Mouse (Mus musculus) myocyte (in vitro differentiated cells): ENCODE measurements around the gene Rims1. TPM values are rescaled to one million over a fixed set of nuclear protein-coding genes. Genes with fewer than 3 reads are reported as not detected.

ENCODE experiments used
- H3K27me3 ChIP-seq: one replicate; pipeline ENCODE4 v1.6.1; 2011; ENCODE audit not compliant: control insufficient read depth, insufficient read depth, insufficient read length
- H3K36me3 ChIP-seq: one replicate; pipeline ENCODE4 v1.6.1; 2011; ENCODE audit not compliant: control insufficient read depth, insufficient read depth
- H3K4me2 ChIP-seq: one replicate; pipeline ENCODE4 v1.6.1; 2011; ENCODE audit warnings: low read depth, control low read depth
- H3K4me3 ChIP-seq: one replicate; pipeline ENCODE4 v1.5.1; 2011; ENCODE audit warnings: mild to moderate bottlenecking, control low read depth, moderate library complexity
- H3K79me2 ChIP-seq: one replicate; pipeline ENCODE4 v1.6.1; 2011; ENCODE audit not compliant: control insufficient read depth, insufficient read depth
- H3ac ChIP-seq: one replicate; pipeline ENCODE4 v1.6.1; 2011; ENCODE audit not compliant: control insufficient read depth, insufficient read length
- CEBPB ChIP-seq: IDR thresholded peaks from 2 replicates; pipeline ENCODE4 v1.6.1; 2011; ENCODE audit warnings: mild to moderate bottlenecking, moderate library complexity; ENCODE audit not compliant: poor library complexity, insufficient read depth, severe bottlenecking
- E2F4 ChIP-seq: IDR thresholded peaks from one replicate; pipeline ENCODE4 v1.6.1; 2011; ENCODE audit warnings: mild to moderate bottlenecking, control low read depth, moderate library complexity; ENCODE audit not compliant: insufficient read depth
- MAX ChIP-seq: IDR thresholded peaks from one replicate; pipeline ENCODE4 v1.6.1; 2011; ENCODE audit warnings: low read depth, mild to moderate bottlenecking, control low read depth
- MYOD1 ChIP-seq, 3 experiments: IDR thresholded peaks; one replicate each; pipeline ENCODE4 v1.6.1; 2011; ENCODE audit warnings: control low read depth in 2 of 3, low read depth in 2 of 3, mild to moderate bottlenecking in 2 of 3, moderate library complexity in 1 of 3; ENCODE audit not compliant: insufficient read length in 2 of 3, control insufficient read depth in 1 of 3
- MYOG ChIP-seq, 3 experiments: IDR thresholded peaks; one replicate each; pipeline ENCODE4 v1.6.1; 2011; ENCODE audit warnings: control low read depth in 2 of 3, low read depth in 2 of 3, mild to moderate bottlenecking in 2 of 3; ENCODE audit not compliant: insufficient read length in 2 of 3, control insufficient read depth in 1 of 3, insufficient read depth in 1 of 3
- POLR2A ChIP-seq: IDR thresholded peaks from one replicate; pipeline ENCODE4 v1.6.1; 2011; ENCODE audit warnings: low read depth, mild to moderate bottlenecking, control low read depth, moderate library complexity; ENCODE audit not compliant: insufficient read length
- POLR2AphosphoS2 ChIP-seq: IDR thresholded peaks from one replicate; pipeline ENCODE4 v1.6.1; 2011; ENCODE audit warnings: low read depth, control low read depth; ENCODE audit not compliant: insufficient read length
- REST ChIP-seq: IDR thresholded peaks from one replicate; pipeline ENCODE4 v1.6.1; 2011; ENCODE audit warnings: mild to moderate bottlenecking, control low read depth, moderate library complexity; ENCODE audit not compliant: insufficient read depth, insufficient read length
- SRF ChIP-seq: IDR thresholded peaks from one replicate; pipeline ENCODE4 v1.6.1; 2011; ENCODE audit warnings: low read depth; ENCODE audit not compliant: control insufficient read depth, insufficient read length
- TCF12 ChIP-seq: IDR thresholded peaks from one replicate; pipeline ENCODE4 v1.6.1; 2011; ENCODE audit warnings: mild to moderate bottlenecking, control low read depth; ENCODE audit not compliant: poor library complexity, insufficient read depth, severe bottlenecking
- TCF3 ChIP-seq: IDR thresholded peaks from one replicate; pipeline ENCODE4 v1.6.1; 2011; ENCODE audit warnings: low read depth, control low read depth; ENCODE audit not compliant: insufficient read length
- USF1 ChIP-seq: IDR thresholded peaks from one replicate; pipeline ENCODE4 v1.6.1; 2011; ENCODE audit warnings: low read depth, mild to moderate bottlenecking, control low read depth, moderate library complexity
- polyA plus RNA-seq: library from polyadenylated mRNA; unstranded; fragments of >200 nt; fragmentation: generic; extraction: Trizol; gene quantifications from one replicate; pipeline ENCODE4 v1.2.1, GENCODE M21; 2012; ENCODE audit warnings: missing spikeins

Gene Rims1
- polyA plus RNA-seq, 1 experiment, result not detected

DNA sequence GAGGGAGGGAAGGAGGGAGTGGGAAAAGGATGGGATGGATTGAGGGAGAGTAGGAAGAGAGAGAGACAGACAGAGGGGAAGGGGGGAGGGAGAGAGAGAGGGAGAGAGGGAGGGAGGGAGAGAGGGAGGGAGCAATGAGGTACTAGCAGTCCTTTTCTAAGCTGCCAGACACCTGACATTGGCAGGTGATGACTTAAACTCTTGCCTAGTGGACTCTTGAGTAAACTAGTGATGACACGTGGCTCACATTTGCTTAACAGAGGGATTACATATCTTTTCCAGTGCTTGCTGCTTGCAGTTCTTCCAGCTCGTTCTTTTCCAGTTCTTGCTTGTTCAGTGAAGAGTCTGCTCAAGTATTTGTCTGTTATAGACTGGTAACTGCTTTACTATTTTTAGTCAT lies 160.5 kb downstream of the Rims1 start:
- Histone ChIP-seq H3K27me3 (no peaks in the 10 kb centered on the region), H3K36me3 (no peaks in the 10 kb centered on the region), H3K79me2 (no peaks in the 10 kb centered on the region), H3K4me2 (no peak overlapping the region), H3ac (no peak overlapping the region), H3K4me3 (no peak overlapping the region)
- TF ChIP-seq MYOD1 (IDR thresholded peaks at IDR 0.05; ENCODE audit: control insufficient read depth in 1 of 3, insufficient read length in 2 of 3, low read depth in 2 of 3) (no peak), POLR2A (no peak), E2F4 (no peak), TCF3 (no peak), MAX (no peak), SRF (no peak), USF1 (no peak), CEBPB (no peak), POLR2AphosphoS2 (no peak), MYOG (IDR thresholded peaks at IDR 0.05; ENCODE audit: control insufficient read depth in 1 of 3, insufficient read depth in 1 of 3, insufficient read length in 2 of 3, low read depth in 2 of 3) (no peak), REST (no peak), TCF12 (no peak)

DNA sequence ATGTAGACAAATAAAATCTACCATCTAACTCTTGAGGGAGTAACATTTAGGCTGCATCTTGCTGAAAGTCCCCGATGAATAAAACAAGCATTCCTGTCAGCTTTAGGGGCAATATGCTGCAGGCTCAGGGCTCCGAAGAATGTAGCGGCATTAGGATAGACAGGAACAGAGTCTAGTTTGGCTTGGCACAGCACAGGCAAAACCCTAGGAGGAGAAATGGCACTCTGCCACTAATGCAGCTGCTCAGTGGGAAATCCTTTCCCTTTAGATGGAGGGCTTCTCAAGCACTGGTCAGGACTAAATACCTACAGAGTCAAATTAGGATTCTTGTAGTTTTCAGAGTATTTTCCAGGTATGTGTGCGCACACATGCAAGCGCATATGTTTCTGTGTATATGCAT lies 165.2 kb downstream of the Rims1 start:
- Histone ChIP-seq H3K4me2 (no peak overlapping the region), H3ac (no peak overlapping the region), H3K27me3 (no peaks in the 10 kb centered on the region), H3K4me3 (no peak overlapping the region), H3K36me3 (no peaks in the 10 kb centered on the region), H3K79me2 (no peaks in the 10 kb centered on the region)
- TF ChIP-seq MYOD1 (IDR thresholded peaks at IDR 0.05; ENCODE audit: control insufficient read depth in 1 of 3, insufficient read length in 2 of 3, low read depth in 2 of 3) (no peak), E2F4 (no peak), REST (no peak), TCF3 (no peak), TCF12 (no peak), MYOG (IDR thresholded peaks at IDR 0.05; ENCODE audit: control insufficient read depth in 1 of 3, insufficient read depth in 1 of 3, insufficient read length in 2 of 3, low read depth in 2 of 3) (no peak), MAX (no peak), POLR2A (no peak), SRF (no peak), USF1 (no peak), CEBPB (no peak), POLR2AphosphoS2 (no peak)

DNA sequence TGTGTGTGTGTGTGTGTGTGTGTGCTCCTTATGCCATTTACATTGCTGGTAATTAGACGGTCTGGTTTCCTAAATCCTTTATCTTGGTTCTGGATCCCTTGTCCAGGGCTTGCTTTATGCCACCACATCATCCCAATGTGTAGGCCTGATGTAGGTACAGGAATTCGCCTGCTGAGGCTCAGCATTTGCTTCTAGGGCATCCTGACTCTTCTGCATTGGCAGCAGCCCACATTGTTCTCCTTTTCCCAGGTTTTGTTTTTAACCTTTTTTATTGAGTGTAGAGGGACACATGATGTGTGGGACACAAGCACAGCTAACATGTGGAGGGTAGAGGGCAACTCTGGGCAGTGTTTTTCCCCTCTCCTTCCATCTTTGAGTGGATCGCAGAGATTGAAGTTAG lies 166.1 kb downstream of the Rims1 start:
- Histone ChIP-seq H3K27me3 (no peaks in the 10 kb centered on the region), H3ac (no peak overlapping the region), H3K36me3 (no peaks in the 10 kb centered on the region), H3K4me2 (no peak overlapping the region), H3K4me3 (no peak overlapping the region), H3K79me2 (no peaks in the 10 kb centered on the region)
- TF ChIP-seq POLR2AphosphoS2, result no peak
- no peak for TF ChIP-seq TCF12
- TF ChIP-seq MYOD1 (IDR thresholded peaks at IDR 0.05; ENCODE audit: control insufficient read depth in 1 of 3, insufficient read length in 2 of 3, low read depth in 2 of 3), result no peak
- no peak for TF ChIP-seq POLR2A
- no peak for TF ChIP-seq USF1
- TF ChIP-seq E2F4, result no peak
- TF ChIP-seq MYOG (IDR thresholded peaks at IDR 0.05; ENCODE audit: control insufficient read depth in 1 of 3, insufficient read depth in 1 of 3, insufficient read length in 2 of 3, low read depth in 2 of 3), result no peak
- no peak for TF ChIP-seq CEBPB
- TF ChIP-seq REST, result no peak
- no peak for TF ChIP-seq TCF3
- TF ChIP-seq MAX, result no peak
- no peak for TF ChIP-seq SRF

- Histone ChIP-seq H3K79me2 (no peaks in the 10 kb centered on the region), H3K4me3 (no peak overlapping the region), H3K36me3 (no peaks in the 10 kb centered on the region), H3ac (no peak overlapping the region), H3K27me3 (no peaks in the 10 kb centered on the region), H3K4me2 (no peak overlapping the region)
- TF ChIP-seq SRF, result no peak
- no peak for TF ChIP-seq TCF3
- TF ChIP-seq REST, result no peak
- no peak for TF ChIP-seq POLR2AphosphoS2
- TF ChIP-seq MYOG (IDR thresholded peaks at IDR 0.05; ENCODE audit: control insufficient read depth in 1 of 3, insufficient read depth in 1 of 3, insufficient read length in 2 of 3, low read depth in 2 of 3), result no peak
- TF ChIP-seq CEBPB, result no peak
- TF ChIP-seq POLR2A, result no peak
- TF ChIP-seq MAX, result no peak
- no peak for TF ChIP-seq E2F4
- no peak for TF ChIP-seq USF1
- TF ChIP-seq MYOD1 (IDR thresholded peaks at IDR 0.05; ENCODE audit: control insufficient read depth in 1 of 3, insufficient read length in 2 of 3, low read depth in 2 of 3), result no peak
- no peak for TF ChIP-seq TCF12
Measured at GRCm38 (mm10) chr1:22633871-22634270, 171.9 kb downstream of the Rims1 start.

GRCm38 (mm10) chr1:22632551-22632950 lies 173.2 kb downstream of the Rims1 start:
- Histone ChIP-seq H3K4me3 (no peak overlapping the region), H3K4me2 (no peak overlapping the region), H3ac (no peak overlapping the region), H3K27me3 (no peaks in the 10 kb centered on the region), H3K79me2 (no peaks in the 10 kb centered on the region), H3K36me3 (no peaks in the 10 kb centered on the region)
- TF ChIP-seq TCF3 (no peak), MYOD1 (IDR thresholded peaks at IDR 0.05; ENCODE audit: control insufficient read depth in 1 of 3, insufficient read length in 2 of 3, low read depth in 2 of 3) (no peak), POLR2A (no peak), CEBPB (no peak), MAX (no peak), SRF (no peak), POLR2AphosphoS2 (no peak), E2F4 (no peak), REST (no peak), TCF12 (no peak), USF1 (no peak), MYOG (IDR thresholded peaks at IDR 0.05; ENCODE audit: control insufficient read depth in 1 of 3, insufficient read depth in 1 of 3, insufficient read length in 2 of 3, low read depth in 2 of 3) (no peak)
